Mouse (Mus musculus): ENCODE measurements around the gene Elfn1.
"Not testable (repeated sequence)": the region's sequence is repeated elsewhere in the genome, so short reads cannot be mapped to it uniquely, and the experiment has no call there.

Gene Elfn1

GRCm38 (mm10) chr5:139976584-139976983 is 68.8 kb downstream of the Elfn1 start:
- no peak for DNase-seq (ENCODE audit: low spot score)

DNA sequence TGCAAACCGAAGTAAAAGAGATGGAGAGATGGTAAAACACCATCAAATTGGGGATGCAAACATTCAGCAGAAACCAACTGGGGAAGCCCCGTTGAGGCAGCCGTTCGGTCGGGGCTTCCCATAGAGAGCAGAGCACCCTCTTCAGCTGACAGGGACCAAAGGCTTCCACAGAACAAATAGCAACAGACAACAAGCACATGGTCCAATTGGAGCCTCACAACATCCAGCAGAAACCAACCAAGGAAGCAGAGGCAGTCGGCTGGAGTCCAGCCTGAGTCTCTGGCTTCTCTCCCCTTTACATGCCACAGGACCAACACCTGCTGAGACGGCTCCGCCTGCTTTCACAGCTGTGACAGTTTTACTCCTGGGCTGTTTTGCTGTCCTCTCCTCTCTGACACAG is 69.7 kb downstream of the Elfn1 start:
- no peak for DNase-seq (ENCODE audit: low spot score)

GRCm38 (mm10) chr5:139978525-139979276 is 71.0 kb downstream of the Elfn1 start:
- DNase-seq (ENCODE audit: low spot score): no peak

GRCm38 (mm10) chr5:139979371-139979770 is 71.6 kb downstream of the Elfn1 start:
- no peak for DNase-seq (ENCODE audit: low spot score)

- DNase-seq (ENCODE audit: low spot score): no peak
These were observed 74.2 kb downstream of the Elfn1 start for GRCm38 (mm10) chr5:139981976-139982375.

DNA sequence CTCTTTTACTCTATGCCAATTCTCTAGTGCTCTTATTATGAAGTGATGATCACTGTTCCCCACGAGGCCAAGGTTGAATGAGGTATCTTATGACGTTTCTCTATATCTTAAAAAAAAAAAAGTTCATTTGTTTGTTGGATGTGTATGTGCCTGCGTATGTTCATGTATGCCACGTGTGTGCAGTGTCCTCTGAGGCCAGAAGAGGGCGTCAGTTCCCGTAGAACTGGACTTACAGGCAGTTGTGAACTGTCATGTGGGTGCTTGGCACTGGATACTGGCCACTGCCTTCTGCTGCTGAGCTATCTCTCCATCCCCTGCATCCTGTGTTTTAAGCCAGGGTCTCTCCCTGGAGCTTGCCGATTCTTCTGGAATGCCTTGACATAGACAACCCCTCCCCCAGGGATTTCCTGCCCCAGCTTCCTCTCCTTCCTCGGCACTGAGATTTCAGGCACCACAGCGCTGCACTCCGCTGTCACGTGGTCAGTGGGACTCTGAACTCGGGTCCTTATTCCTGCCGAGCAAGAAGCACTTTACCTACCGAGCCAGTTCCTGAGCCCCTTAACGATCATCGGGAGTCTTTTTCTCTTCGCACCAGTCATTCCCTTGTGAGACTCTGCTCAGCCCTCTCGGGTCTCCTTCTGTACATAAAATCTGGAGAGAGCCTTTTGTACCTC is 77.5 kb downstream of the Elfn1 start:
- DNase-seq (ENCODE audit: low spot score): peak; percentile 67

DNA sequence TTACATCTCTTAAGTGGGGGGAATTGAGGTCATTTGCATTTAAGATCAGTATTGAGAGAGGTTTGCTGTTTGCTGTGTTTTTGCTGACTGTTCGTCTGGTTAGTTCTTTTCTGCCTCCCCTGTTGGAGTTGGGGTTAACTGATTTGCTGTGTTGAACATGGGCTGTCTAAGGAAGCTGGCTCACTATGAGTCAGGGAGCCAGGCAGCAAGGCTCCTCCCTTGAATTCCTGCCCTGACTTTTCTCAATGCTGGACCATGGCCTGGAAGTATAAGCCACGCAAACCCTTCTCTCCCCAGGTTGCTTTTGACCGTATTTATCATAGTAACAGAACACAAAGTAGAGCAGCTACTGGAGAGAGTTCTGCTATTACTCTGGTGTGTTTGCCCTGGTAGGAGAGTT is 83.8 kb downstream of the Elfn1 start:
- no peak for DNase-seq (ENCODE audit: low spot score)

DNA sequence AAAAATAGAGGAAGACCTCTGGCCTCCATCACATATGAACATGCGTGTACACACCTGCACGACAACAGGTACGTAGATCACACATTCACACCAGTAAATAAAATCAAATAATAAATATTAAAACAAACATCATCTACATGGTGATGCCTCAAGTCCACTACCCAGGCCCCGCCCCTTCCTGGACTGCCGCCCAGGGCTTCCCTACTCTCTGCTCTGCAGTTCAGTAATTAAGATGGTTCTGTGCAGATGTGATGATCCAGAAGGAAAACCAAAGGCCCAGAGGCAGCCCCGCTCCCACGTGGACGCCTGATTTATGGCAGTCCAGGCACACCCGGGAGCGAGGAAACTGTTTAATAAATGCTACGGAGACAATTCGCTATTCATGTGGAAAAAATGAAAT is 90.6 kb downstream of the Elfn1 start:
- DNase-seq (ENCODE audit: low spot score): not testable (repeated sequence)

DNA sequence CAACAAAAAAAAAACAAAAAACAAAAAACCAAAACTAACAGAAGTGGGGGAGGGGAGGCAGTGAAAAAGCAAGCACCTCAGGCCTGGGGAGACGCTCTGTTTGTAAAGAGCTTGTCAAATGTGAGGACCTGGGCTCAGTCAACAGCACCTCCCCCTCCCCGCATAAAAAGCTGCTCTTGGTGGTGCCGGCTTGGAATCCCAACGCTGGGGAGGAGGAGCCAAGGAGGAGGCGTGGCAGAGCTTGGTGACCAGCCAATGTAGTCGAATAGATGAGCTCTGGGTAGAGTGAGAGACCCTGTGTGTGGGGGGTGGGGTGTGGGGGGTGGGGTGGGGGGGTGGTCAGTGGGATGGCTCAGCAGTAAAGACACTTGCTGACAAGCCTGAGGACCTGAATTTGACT is 91.2 kb downstream of the Elfn1 start:
- no peak for DNase-seq (ENCODE audit: low spot score)

- no peak for DNase-seq (ENCODE audit: low spot score)
These were observed 94.8 kb downstream of the Elfn1 start for GRCm38 (mm10) chr5:140002541-140002940.

- no peak for DNase-seq (ENCODE audit: low spot score)
These were observed 99.1 kb downstream of the Elfn1 start for GRCm38 (mm10) chr5:140006861-140007260.

DNA sequence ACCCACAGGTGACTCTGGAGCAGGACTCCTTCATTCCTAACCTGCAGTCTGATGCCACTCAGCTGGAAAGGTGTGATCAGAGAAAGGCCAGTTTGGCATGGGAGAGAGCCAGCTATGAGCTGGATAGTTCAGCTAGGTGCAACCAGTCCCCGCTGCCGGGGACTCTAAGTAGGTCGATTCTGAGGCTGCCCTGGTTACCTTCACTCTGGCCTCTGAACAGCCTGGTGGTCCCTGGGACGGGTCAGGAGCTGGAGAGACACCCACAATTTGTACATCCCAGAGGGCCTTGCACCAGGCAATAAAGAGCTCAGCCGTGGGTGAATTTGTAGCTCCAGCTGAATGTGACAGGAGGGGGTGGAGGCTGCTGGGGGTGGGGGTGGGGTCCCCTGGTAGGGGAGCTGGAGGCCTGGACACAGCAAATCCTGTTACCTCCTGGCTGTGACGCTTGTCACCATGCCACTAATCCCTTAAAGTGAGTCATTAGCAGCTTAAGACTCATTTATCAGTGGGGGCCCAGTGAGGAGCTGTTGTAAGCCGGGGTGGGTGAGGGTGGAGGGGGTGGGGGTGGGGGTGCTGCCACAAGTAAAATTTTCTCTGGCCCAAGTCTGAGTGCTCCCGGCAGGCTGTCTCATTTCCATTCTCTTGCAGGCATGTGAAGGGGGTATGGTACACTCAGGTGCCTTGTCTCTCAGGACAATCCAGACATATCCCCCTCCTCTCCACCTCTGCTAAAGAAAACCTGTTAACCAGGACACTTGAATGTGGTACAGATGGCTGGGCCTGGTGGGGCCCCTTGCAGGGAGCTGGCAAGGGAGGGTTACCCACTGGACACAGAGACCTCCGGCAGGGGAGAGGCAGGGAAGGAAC is 100.1 kb downstream of the Elfn1 start:
- DNase-seq (ENCODE audit: low spot score): no peak

GRCm38 (mm10) chr5:140008523-140008806 is 100.7 kb downstream of the Elfn1 start:
- no peak for DNase-seq (ENCODE audit: low spot score)

DNA sequence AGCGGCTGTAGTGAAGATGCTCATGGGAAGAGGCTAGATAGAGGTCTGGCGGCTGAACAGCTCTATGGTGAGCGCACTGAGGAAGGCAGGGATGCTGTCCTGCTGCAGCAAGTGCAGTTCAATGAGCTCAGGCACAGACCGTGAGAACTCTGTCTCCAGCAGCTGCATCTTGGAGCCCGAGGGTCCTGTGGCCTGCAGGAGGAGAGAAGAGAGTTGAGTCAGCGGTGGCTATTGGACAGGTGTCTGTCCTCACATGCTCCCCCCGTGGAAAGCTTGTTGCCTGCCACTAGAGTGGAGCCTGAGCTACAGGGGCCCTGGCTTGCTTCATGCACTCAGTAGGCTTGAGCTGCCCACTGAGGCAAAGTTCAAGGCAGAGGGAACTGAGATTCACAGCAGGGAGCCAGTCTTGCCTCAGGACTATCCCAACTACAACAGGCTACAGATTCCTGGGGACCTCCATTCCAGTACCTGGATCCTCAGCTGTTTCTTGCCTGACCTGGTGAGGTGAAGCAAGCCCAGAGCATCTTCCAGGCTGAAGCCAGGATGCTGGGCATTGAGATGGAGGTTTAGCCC is 101.4 kb downstream of the Elfn1 start:
- DNase-seq (ENCODE audit: low spot score): no peak

GRCm38 (mm10) chr5:140010405-140010804 is 102.7 kb downstream of the Elfn1 start:
- no peak for DNase-seq (ENCODE audit: low spot score)

DNA sequence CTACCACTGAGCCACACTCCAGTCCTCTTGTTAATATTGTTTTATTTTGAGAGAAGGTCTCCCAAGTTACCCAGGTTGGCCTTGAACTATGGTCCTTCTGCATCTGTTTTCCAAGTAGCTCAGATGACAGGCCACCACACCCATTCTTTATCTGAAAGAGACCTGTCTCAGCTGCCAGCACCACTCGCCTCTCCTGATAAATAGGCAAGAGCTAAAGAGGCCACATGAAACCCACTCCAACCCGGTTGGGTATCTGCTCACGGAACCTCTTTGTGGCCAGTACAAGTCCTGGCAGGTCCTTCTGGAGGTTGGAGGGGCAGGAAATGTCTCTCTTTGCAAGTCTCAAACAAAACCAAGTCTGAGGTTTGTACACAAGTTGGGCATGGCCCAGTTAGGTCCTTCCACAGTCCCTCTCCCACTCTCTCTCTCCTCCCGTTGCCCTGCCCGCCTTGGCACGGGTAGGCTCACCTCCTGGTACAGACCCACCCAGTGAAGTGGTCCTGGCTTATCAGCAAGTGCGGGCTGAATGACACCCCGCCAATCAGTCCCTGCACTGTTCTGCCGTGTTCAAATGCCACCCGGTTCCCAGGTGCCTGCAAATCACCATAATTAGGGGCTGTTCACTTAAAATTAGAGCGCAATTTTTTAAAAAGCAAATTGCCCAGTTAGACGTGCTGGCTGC is 104.7 kb downstream of the Elfn1 start:
- DNase-seq (ENCODE audit: low spot score): no peak

DNA sequence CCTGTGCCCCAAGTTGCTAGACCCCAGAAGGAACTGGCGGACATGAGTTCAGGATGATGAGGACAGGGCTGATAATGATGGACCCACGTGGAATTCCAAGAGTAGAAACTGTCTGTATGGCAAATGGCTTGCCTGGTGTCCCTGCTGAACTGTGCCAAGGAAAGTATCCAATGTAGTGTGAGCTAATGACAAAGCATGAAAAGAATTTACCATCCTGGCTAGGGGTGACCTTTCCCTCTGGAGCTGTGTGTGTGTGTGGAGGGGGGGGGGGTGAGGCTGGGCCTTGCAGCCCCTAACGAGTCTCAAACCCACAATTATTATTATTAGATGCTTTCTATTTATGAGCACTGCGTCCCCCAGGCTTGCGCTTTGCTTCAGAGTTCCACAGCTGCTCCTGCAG is 105.9 kb downstream of the Elfn1 start:
- DNase-seq (ENCODE audit: low spot score): no peak

- DNase-seq (ENCODE audit: low spot score): no peak
These were observed 109.2 kb downstream of the Elfn1 start for GRCm38 (mm10) chr5:140016896-140017295.

- no peak for DNase-seq (ENCODE audit: low spot score)
These were observed 111.0 kb downstream of the Elfn1 start for GRCm38 (mm10) chr5:140018780-140019179.

DNA sequence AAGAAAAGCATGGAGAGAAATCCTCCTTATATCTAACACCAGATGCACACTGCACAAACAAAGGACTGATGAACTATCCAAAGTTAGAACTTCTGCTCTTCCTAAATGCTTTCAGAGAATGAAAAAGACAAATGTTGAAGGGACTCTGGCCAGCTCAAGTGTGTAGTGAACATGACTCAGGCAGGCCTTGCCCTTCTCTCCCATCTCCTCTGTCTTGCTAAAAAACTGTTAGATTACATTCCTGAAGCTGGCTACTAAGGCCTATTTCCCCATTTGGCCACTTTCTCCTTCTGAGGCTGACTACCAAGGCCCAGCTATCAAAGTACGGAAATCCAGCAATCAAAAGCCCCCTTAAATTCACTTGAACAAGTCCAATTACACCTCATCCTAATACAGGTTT is 111.9 kb downstream of the Elfn1 start:
- DNase-seq (ENCODE audit: low spot score): no peak

- no peak for DNase-seq (ENCODE audit: low spot score)
These were observed 114.0 kb downstream of the Elfn1 start for GRCm38 (mm10) chr5:140021755-140022154.

- no peak for DNase-seq (ENCODE audit: low spot score)
These were observed 115.1 kb downstream of the Elfn1 start for GRCm38 (mm10) chr5:140022861-140023260.

All from testis, postnatal 14 days (tissue).